Mouse (Mus musculus) liver, adult 2 months (tissue): Measurements from ENCODE around the gene Pparg. TPM values are rescaled to one million over a fixed set of nuclear protein-coding genes. Genes with fewer than 3 reads are reported as not detected.
A peak's percentile ranks its signal among the peaks of the same experiment; 100 is the strongest.

Experiments
- DNase-seq: peaks from one replicate; pipeline ENCODE4 v3.0.0-alpha.2; 2011; ENCODE audit warnings: low read depth, low spot score; ENCODE audit errors: extremely low read depth
- H3K27ac ChIP-seq: fragments of 200-500 bp; replicated peaks from 2 replicates; pipeline ENCODE4 v1.5.1; 2012; ENCODE audit warnings: low read depth, mild to moderate bottlenecking, control low read depth, inconsistent platforms, low read length; ENCODE audit not compliant: insufficient read depth
- H3K27me3 ChIP-seq: fragments of 200-500 bp; 2 replicates; pipeline ENCODE4 v1.6.1; 2012; ENCODE audit warnings: mild to moderate bottlenecking, moderate library complexity, low read length, inconsistent platforms; ENCODE audit not compliant: control insufficient read depth, insufficient read depth
- H3K36me3 ChIP-seq: fragments of 200-500 bp; 2 replicates; pipeline ENCODE4 v1.6.1; 2012; ENCODE audit warnings: low read length, inconsistent platforms; ENCODE audit not compliant: control insufficient read depth, insufficient read depth
- H3K4me1 ChIP-seq: fragments of 200-500 bp; 2 replicates; pipeline ENCODE4 v1.6.1; 2011; ENCODE audit warnings: low read length; ENCODE audit not compliant: control insufficient read depth, insufficient read depth
- H3K4me3 ChIP-seq: fragments of 200-500 bp; 2 replicates; pipeline ENCODE4 v1.5.1; 2011; ENCODE audit warnings: low read depth, mild to moderate bottlenecking, control low read depth, low read length, moderate library complexity; ENCODE audit not compliant: insufficient read depth
- H3K79me2 ChIP-seq: fragments of 200-500 bp; 2 replicates; pipeline ENCODE4 v1.6.1; 2012; ENCODE audit warnings: inconsistent platforms, mild to moderate bottlenecking, low read length, moderate library complexity; ENCODE audit not compliant: control insufficient read depth, insufficient read depth
- H3K9ac ChIP-seq: fragments of 200-500 bp; 2 replicates; pipeline ENCODE4 v1.6.1; 2012; ENCODE audit warnings: low read depth, mild to moderate bottlenecking, control low read depth, inconsistent platforms, low read length
- CTCF ChIP-seq: fragments of 200-500 bp; IDR thresholded peaks from 2 replicates; pipeline ENCODE4 v1.5.1; 2011; ENCODE audit warnings: low read depth, low read length, control low read depth
- POLR2A ChIP-seq: fragments of 200-500 bp; IDR thresholded peaks from 2 replicates; pipeline ENCODE4 v1.6.1; 2011; ENCODE audit warnings: low read length, control low read depth; ENCODE audit not compliant: insufficient read depth; ENCODE audit errors: extremely low read depth
- WGBS: fragments of 180-500 bp; shearing (Covaris S2); methylation state at CpG from one replicate; pipeline ENCODE4 v1.1.7; 2018; 5-methylcytosine and 5-hydroxymethylcytosine counted together
- polyA plus RNA-seq: library from polyadenylated mRNA; depleted of rRNA; stranded (reverse); fragments of >200 nt; gene quantifications from 2 replicates; pipeline ENCODE4 v1.2.3, GENCODE M21; 2012
- total RNA-seq: library from RNA; depleted of rRNA; stranded (reverse); fragments of >200 nt; gene quantifications from 2 replicates; pipeline ENCODE4 v1.2.3, GENCODE M21; 2014

Gene Pparg
- total and polyA plus RNA-seq, 2 experiments: 6.2 to 8.9 TPM

GRCm38 (mm10) chr6:115318811-115319210 is 41.9 kb upstream of the Pparg start:
- Histone ChIP-seq H3K79me2 (no peaks in the 10 kb centered on the region), H3K4me3 (no peak overlapping the region), H3K27ac (no peak overlapping the region), H3K4me1 (no peaks in the 10 kb centered on the region), H3K9ac (no peak overlapping the region), H3K36me3 (no peaks in the 10 kb centered on the region), H3K27me3 (no peaks in the 10 kb centered on the region)
- 86% methylated on average over 6 of the region's 6 CpGs for WGBS
- no peak for DNase-seq
- TF ChIP-seq CTCF (no peak), POLR2A (no peak)

GRCm38 (mm10) chr6:115319686-115320085 is 41.1 kb upstream of the Pparg start:
- Histone ChIP-seq H3K9ac (no peak overlapping the region), H3K4me1 (no peaks in the 10 kb centered on the region), H3K79me2 (no peaks in the 10 kb centered on the region), H3K4me3 (no peak overlapping the region), H3K27me3 (no peaks in the 10 kb centered on the region), H3K27ac (no peak overlapping the region), H3K36me3 (no peaks in the 10 kb centered on the region)
- no peak for TF ChIP-seq CTCF
- TF ChIP-seq POLR2A: no peak
- no peak for DNase-seq
- 93% methylated on average over 4 of the region's 4 CpGs for WGBS

- Histone ChIP-seq H3K27ac (no peak overlapping the region), H3K4me3 (no peak overlapping the region), H3K79me2 (no peaks in the 10 kb centered on the region), H3K4me1 (no peaks in the 10 kb centered on the region), H3K9ac (no peak overlapping the region), H3K27me3 (no peaks in the 10 kb centered on the region), H3K36me3 (no peaks in the 10 kb centered on the region)
- no peak for TF ChIP-seq CTCF
- TF ChIP-seq POLR2A: no peak
- DNase-seq: no peak
- 79% methylated on average over 8 of the region's 8 CpGs for WGBS
These were observed 39.6 kb upstream of the Pparg start for GRCm38 (mm10) chr6:115320927-115321714.

DNA sequence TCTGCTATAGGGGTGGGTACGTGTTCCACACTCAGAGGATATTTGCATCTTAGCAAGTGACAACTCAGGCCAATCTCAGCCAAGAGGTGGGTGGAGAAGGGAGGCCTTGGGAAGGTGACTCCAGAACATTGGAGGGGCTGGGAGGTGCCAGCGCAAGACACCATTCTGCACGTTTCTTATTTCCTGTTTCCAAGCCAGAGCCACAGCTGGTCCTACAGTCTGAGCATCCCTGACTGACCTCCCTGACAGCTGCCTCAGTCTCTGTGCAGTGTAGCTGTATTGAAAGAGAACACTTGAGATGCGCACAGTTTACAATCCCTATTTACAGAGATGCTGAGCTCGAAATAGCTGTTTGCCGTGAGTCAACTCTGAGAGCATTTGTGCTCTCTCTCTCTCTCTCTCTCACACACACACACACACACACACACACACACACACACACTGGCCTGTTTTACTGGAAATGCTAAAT is 38.8 kb upstream of the Pparg start:
- Histone ChIP-seq H3K27ac (no peak overlapping the region), H3K4me1 (no peaks in the 10 kb centered on the region), H3K4me3 (no peak overlapping the region), H3K9ac (no peak overlapping the region), H3K79me2 (no peaks in the 10 kb centered on the region), H3K27me3 (no peaks in the 10 kb centered on the region), H3K36me3 (no peaks in the 10 kb centered on the region)
- no peak for TF ChIP-seq CTCF
- no peak for TF ChIP-seq POLR2A
- WGBS: 71% methylated on average over 6 of the region's 6 CpGs
- DNase-seq: no peak

GRCm38 (mm10) chr6:115322956-115323355 is 37.8 kb upstream of the Pparg start:
- H3K79me2 ChIP-seq: no peaks in the 10 kb centered on the region
- no peak overlapping the region for H3K4me3 ChIP-seq
- TF ChIP-seq POLR2A (no peak), CTCF (no peak)
- no peaks in the 10 kb centered on the region for H3K27me3 ChIP-seq
- no peaks in the 10 kb centered on the region for H3K4me1 ChIP-seq
- no peak overlapping the region for H3K27ac ChIP-seq
- 98% methylated on average over 5 of the region's 5 CpGs for WGBS
- H3K9ac ChIP-seq: no peak overlapping the region
- DNase-seq: no peak
- no peaks in the 10 kb centered on the region for H3K36me3 ChIP-seq

- Histone ChIP-seq H3K36me3 (no peaks in the 10 kb centered on the region), H3K4me3 (no peak overlapping the region), H3K9ac (no peak overlapping the region), H3K27me3 (no peaks in the 10 kb centered on the region), H3K27ac (no peak overlapping the region), H3K4me1 (no peaks in the 10 kb centered on the region), H3K79me2 (no peaks in the 10 kb centered on the region)
- TF ChIP-seq POLR2A (no peak), CTCF (no peak)
- DNase-seq: peak; percentile 37
These were observed 29.8 kb upstream of the Pparg start for GRCm38 (mm10) chr6:115330964-115331363.
